Mouse (Mus musculus) testis, adult 2 months (tissue): ENCODE measurements around the gene Arhgef16.

Source experiments
- CTCF ChIP-seq: fragments of 200-500 bp; IDR thresholded peaks from 2 replicates; pipeline ENCODE4 v1.5.1; 2012; ENCODE audit warnings: low read depth, mild to moderate bottlenecking, inconsistent platforms, low read length, moderate library complexity; ENCODE audit not compliant: control insufficient read depth, insufficient read depth, insufficient replicate concordance
- POLR2A ChIP-seq: fragments of 200-500 bp; IDR thresholded peaks from 2 replicates; pipeline ENCODE4 v1.6.1; 2012; ENCODE audit warnings: low read depth, mild to moderate bottlenecking, inconsistent platforms, low read length, moderate library complexity; ENCODE audit not compliant: control insufficient read depth

- TF ChIP-seq CTCF (peak; percentile 70; the same call in 1 of the 2 replicates), POLR2A (no peak)
Observed at GRCm38 (mm10) chr4:154273000-154273399, 28.5 kb downstream of the Arhgef16 start.
